Mouse (Mus musculus) adrenal gland, adult 18-20 months (tissue): ENCODE data around the gene Higd2a. TPM values are rescaled to one million over a fixed set of nuclear protein-coding genes. Genes with fewer than 3 reads are reported as not detected.

ENCODE experiments used
- DNase-seq, 2 experiments: peaks; one replicate each; pipeline ENCODE4 v3.0.0; 2021 to 2022; ENCODE audit warnings: low spot score in 2 of 2
- total RNA-seq, 2 experiments: library from RNA; stranded (reverse); gene quantifications; 1 replicate in 1 of 2; 2 replicates in 1 of 2; pipeline ENCODE4 v1.2.3; 2021

Gene Higd2a
- total RNA-seq, 2 experiments from 2014 or later = 222 to 239 TPM

DNA sequence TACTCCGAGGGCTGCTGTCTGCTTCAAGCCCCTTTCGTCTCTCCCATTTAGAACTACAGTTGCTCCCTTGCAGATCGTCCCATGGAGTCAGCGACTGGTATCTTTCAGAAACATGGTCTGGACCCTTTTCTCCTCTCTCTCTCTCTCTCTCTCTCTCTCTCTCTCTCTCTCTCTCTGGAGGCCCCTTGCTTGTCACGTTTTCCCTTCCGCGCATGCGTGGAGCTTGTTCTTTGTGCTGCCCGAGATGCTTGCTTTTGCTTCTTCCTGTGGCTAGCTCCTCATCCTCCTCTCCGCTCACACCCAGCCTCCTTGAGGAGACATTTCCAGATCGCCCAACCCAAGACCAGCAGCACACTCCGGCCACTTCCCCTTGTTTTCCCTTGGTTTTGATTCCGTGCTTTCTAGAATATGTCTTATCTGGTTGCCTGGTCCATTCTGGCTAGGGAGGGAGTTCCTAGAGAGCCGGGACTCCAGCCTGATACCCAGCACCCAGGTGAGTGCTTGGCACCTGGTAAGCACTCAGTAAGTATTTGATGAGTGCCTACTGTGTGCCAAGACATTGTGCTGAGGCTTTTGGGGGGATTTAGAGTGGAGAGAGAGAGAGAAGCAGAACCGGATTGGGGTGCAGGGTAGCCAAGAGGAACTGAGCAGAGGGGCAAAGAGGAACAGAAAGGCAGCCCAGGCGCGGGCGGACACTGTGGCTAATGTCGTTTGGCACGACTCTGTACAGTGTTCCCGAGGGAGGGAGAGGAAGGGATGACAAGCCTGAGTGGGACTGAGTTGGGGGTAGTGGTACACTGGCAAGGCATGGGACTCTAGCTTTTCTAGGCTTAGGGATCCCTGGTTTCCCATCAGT is 12.1 kb upstream of the Higd2a start:
- DNase-seq = no peak

DNA sequence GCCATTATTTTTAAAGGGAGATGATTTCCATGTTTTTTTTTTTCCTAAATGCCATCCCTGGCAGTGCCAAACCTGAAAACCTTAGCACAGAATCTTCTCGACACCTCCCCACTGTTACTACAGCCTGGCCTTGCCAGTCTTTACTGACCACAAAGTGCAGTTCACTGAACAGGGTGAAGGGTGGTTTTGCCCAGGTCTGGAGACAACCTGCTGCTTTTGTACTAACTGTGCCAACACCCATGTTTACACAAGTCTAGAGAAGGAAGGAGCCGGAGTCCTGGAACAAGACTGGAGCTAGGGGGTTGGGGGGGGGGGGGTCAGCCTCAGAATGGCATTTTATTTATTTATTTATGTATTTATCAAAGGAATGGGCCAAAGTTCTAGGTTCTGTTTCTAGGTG is 8.6 kb upstream of the Higd2a start:
- no peak for DNase-seq

DNA sequence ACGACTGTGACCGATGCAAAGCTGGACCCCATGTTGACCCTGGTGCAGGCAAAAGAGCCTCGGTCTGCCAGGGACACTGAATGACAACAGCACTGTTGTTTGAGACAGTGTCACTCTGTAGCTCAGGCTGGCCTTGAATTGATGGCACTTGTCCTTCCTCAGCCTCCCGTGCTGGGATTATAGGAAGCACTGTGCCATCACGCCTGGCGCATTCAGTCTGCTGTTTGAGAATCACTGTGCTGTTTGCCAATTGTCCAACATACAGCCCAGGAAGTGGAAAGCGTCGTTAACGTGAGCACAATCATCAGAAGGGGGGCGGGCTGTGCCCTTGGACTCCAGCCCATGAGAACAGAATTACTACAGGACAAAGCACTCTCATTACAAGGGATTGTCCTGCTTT is 7.9 kb upstream of the Higd2a start:
- DNase-seq = no peak

DNA sequence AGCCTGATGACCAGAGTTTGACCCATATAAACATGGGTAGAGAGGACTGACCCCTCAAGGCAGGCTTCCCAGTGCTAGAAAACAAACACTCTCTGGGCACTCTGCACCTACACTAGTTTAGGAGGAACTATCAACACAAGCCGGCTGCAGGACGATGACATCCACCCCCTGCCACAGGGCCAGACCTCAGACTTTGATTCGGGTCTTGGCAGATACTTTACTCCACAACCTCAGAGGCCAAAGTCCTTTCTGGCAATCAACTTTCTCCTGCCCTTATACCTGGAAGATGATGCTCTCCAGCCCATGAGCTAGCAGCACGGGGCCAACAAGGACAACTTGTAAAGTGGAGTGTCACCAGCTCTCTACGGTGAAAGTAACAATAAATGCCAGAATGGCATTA is 7.1 kb upstream of the Higd2a start:
- no peak for DNase-seq

DNA sequence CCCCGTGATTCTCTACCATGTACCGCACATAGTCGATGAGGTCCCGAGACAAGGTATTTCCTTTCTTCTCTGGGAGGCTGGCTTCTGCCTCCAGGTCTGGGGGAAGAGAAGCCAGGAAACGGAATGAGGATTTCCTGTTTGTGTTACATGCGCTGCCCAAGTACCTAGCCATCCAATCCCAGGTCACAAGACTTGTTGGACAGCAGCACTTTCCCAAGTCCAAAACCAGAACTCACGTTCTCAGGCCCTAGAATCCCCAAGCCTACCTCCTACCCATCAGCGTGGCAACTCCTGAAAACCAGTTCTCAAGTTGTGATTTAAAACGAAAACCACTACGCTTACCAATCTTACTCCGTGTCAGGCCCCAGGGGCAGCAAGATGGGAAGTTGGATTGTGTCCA is 4.2 kb upstream of the Higd2a start:
- DNase-seq = no peak

DNA sequence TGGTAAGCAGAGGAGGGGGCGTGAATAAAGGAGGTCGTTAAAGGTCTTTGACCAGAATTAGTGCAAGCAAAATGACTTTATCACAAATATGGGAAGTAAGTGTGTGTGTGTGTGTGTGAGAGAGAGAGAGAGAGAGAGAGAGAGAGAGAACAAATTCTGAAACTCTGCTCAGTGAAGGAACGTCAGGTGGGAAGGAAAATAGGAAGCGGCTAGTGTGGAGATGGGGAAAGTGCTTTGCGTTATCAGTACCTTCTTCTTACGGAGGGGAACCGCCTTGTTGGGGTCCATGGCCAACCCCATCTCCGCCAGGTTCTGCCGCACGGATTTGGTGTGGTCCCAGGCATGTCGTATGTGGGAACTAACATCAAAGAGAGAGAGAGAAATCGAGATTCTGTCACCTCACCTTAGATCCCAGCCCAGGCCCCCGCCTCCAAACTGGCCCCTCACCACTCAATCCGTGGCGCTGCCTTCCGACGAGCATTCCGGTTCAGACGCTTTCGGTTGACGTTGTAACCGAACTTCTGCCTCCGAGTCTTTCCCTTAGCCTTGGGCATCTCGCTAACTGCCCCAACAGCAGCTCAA is 502 bp upstream of the Higd2a start:
- DNase-seq = no peak

DNA sequence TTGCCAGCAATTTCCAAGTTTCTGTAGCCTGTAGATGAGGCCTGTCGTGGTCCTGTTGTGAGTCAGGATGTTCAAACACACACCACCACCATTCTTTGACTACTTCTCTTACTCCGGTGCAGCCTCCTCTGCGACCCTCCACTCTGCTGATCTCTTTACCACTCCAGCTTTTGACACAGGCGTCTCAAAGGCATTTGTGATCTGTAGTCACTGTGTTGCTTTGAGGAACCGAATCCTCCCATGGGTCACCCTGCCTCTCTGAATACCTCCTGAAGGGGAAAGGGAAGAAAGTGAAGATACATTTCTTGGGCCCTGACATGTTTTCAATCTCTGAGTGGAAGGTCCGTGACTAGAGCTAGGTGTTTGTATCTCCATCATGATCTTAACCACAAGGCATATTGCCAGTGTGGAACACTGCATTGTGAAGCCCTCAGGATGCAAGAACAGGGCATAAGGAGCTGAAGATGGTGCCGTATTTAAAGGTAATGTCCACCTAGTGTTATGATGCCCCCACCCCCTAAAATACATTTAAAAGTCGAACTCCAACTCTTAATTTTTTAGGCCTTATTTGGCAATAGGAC is 1.9 kb downstream of the Higd2a start:
- DNase-seq = no peak

DNA sequence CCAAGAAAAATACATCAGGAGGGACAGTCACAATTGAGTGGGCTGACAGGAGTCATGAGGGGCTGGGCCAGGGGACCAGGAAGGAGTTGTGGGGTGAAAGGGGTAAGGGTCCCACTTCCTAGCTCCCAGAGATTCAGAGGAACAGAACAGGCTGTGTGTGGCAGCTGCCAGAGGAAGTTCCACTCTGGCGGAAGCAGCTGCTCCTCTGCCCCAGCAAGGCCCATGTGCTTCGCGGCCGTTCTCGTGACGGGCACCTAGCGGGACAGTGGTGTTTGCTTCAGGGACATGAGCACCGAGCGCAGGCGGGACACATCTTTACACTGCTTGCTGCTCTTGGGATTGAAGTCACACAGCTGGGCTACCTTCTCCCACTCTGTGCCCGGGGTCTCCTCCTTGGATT is 3.6 kb downstream of the Higd2a start:
- no peak for DNase-seq

DNA sequence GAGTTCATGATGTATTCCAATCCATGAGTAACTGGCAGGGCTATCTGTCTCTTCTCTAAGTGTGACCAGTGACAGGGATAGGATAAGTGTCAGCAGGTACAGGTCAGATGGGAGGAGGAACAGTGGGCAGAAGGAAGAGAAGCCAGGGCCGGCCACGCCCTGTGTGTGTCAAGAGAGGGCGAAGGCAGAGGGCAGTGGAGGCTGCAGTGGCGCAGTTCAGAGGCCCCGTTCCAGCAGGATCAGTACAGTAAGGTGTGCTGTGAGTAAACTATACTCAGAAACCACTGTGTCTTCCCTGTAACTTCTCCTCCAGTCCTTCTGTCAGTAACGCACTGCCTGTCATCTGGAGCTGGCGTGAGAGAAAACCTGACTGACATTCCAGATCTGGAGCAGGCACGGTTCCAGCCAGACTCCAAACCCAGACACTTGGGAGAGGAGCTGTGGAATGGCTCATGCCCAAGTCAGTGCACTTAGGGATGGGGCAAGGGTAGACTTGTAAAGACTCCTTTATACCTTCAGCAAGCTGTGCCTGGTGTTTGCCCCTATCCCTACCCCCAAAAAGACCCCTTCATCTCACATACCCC is 6.2 kb downstream of the Higd2a start:
- no peak for DNase-seq

DNA sequence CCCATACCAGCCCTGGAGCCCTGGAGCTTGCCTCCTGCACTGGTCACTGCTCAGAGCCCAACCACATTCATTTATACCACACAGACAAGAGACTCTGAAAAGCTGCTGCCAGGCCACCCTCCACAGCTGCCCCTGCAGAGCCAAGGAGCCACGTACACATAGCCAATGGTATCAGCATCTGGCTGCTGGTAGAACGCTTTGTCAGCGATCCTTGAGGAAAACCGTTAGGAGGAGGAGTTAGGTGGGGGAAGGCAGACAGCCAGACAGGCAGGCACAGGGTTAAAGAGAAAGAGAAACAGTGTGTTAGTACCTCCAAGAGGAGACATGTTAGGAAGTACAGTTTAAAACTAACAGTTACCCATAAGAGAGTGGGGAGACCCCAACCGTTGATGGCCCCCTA is 6.9 kb downstream of the Higd2a start:
- no peak for DNase-seq

DNA sequence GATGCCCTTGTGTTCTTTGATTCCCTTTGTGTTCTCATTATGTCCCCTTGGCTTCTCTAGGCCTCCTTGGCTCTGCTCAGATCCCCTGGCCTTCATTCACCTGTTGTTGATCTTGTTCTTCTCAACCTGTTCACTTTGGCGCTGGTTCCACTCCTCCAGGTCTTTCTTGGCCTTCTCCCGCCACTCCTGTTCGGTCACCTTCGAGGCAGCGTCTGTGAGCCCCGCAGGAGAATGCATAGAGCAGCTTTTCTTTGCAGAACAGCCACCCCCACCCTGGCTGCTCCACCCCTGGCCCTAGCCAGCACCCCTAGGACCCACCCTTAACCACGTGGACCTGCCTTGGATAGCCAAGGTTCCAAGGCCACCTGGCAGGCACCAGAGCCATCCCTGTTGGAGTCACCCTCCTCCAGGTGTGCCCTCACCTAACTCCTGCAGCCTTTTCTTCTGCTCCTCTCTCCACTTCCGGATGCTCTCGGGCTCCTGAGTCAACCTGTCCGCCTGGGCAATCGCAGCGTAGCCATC is 8.7 kb downstream of the Higd2a start:
- no peak for DNase-seq

DNA sequence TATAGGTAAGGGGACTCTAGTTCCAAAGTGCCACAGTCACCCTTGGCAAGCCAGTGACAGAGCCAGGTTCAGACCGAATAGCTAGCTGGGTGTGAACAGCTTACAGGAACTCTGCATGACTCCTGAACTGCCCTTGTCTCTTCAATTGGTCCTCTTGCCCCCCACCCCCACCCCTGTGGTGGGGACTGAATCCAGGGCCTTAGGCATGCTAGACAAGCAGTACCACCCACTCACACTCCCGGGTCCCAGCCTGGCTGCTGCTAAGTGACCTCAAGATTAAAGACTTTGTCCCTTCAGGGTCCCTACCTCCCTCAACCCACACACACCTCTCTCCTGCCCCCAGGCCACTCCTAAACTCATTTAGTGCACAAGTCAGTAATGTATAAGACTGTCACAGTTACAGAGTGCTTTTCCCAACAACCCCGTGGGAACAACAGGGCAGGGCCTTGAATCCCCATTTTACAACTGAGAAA is 12.7 kb downstream of the Higd2a start:
- DNase-seq = no peak

DNA sequence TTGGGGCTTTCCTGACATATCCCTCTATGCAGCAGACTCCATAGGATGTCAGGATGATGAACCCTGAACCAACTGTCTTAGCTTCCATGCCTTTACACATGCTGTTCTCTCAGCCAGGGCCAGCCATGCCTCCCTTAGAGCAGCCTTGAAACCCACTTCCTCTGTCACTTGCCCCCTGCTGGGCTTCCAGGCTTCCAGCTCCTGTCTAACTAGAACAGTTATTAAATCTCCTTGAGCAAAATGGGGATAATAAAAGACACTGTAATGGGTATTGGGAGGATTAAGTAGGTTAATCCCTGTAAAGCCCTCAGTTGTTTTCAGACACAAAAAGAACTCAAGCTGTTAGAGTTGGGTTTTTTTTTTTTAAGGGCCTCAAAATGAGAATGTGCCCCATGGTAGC is 13.5 kb downstream of the Higd2a start:
- no peak for DNase-seq

DNA sequence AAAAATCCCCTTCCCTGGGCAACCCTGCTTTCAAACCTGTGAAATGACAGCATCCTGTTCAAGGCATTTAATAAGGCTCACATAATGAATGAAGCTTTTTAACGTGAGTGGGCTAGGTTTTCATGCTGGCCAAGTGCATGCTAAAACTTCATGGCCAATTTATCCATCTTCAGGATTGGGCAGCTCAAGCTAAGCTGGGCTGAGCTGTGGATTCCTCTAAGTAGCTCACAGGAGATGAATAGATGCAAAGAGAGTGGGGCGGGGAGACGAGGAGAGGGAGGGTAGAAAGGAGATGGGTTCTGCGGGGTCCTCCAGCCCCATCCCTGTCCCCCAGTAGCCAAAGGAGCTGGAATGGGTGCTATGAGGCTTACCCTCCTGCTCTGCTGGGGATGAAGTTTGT is 14.2 kb downstream of the Higd2a start:
- DNase-seq = no peak

DNA sequence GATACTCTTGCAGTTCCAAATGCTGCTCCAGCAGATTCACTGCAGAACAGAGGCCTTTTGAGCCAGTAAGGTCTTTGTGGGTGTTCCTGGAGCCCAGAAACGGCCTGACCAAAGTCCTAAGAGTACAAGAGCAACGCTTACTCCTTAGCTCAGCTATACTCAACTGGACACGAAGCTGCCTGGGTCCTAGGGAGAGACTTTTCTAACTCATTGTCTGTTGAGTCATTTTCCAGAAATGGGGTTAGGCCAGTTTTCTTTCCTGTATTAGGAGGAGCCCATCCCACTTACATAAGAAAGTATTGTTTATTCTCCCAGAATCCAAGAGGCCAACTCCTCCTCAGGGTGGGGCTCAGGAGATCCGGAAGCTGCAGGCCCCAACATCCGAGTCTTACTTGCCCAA is 15.4 kb downstream of the Higd2a start:
- DNase-seq = no peak

DNA sequence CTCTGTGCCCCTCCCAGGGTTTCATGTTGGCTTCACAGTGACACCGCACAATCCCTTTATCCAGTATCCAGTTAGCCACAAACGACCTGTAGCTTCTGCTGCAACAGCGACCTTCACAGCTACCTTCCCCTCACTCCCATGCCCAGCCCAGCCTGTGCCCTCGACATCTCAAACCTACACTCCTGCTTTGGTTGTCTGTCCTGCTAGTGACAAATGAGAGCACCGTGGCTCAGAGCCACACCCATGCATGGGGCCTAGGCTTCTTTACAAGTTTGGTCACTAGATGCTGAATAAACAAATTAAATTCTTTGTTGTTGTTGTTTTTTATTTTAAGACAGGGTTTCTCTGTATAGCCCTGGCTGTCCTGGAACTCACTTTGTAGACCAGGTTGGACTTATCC is 17.2 kb downstream of the Higd2a start:
- no peak for DNase-seq

DNA sequence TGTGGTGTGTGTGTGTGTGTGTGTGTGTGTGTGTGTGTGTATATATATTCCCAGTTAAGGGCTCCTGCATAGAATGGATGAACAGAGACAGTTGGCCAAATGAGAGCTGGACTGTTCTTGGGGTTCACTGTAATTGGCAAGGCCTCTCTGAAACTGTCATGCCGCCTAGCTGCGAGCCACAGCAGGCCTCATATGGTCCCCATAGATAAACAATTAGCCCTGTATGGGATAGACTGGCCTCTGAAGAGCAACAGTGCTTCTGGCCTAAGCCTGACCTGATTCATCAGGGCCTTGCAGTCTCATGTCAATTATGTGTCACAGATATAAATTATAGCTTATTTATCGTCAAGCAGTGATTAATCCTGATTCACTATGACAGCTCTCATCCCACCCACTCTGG is 18.0 kb downstream of the Higd2a start:
- no peak for DNase-seq

DNA sequence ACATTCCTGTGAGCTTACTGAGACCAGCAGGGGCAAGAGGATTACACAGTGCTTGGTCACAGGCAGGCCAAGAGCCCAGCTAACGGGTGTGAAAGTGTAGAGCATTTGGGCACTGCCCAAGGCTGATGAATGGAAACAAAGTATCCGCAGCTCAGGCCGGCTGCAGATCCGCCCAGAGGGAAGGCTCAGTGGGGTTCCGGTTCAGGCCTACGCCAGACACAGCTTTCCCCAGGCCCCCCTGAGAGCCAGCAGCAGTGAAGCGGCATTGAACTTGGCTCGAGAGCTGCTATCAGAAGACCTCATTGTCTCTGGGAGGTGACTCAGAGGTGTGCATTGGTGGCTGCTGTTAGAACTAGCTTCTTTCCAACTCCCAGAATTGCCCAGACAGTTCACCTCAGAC is 18.7 kb downstream of the Higd2a start:
- no peak for DNase-seq

DNA sequence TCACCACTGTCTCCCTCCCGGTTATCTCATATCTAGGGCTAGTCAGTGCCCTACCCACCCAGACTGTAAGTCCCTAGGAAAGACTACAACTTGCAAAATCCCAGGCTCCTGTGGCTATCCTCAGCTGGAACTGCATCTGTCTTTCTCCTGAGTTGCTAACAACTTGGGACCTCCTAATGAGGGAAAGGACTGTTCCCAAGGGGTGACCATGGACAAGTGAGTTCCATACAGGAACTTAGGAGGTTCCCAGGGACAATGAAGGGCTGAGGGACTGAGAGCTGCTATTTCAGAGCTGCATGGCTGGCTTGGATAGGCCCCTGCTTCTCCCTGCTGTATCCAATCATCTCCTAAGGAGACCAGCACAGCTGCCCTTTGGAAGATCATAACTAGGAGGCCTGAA is 19.3 kb downstream of the Higd2a start:
- DNase-seq = no peak

DNA sequence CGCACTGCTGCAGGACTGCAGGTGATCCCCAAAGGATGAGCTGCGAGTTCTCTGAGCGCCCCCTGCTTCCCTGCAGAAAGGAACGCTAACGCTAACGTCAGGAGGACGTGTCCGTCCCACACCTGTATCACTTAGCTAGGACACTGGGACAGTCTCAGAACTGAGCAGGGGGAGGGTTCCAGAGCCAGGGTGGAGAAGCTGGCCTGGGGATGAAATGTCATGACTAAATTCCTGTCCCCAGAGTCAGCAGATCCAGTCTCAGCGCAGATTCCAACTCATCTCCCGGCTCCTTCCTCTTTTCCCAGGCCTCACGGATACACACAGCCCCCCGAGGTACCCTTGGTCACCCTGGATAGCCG is 20.6 kb downstream of the Higd2a start:
- no peak for DNase-seq

DNA sequence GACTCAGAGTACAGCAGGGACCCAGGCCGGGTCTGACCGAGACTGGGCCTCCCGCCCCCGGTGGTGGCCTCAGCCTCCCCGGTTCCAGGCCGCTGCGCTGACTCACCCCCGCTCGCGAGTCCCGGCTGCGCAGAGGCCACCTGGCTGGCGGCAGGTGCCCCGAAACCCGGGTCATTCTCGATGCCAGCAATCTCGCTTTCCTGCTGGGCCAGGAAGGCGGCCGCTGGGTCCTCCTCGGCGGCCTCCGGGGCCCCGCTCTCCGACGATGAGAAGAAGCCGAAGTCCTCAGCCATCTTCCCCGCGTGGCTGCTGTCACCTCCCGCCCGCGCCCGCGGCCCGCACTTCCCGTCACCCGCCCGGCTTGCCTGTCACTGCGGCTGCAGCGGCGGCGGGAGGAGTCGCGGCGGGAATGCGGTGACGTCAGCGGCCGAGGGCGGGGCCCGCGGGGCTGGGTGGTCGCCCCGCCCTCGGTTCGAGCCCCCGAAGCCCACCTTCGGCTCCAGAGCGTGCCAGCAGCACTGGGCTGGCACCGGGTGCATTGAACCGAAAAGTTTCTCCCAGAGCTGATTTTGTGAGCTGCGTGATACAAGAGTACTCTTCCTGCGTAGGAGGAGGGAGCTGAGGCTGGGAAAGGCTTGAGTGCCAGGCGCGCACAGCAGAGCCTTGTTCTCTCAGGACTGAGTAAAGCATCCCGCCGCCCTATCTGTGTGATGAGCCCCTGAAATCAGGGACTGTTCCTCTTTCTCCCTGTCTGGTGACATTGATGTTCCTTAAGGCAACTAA is 21.2 kb downstream of the Higd2a start, which contains the start of gene Cltb:
TSS of gene Cltb (minus strand) at position 373 of the 783 bp plus-strand sequence.
- DNase-seq = peak; percentile 92 to 95
